Mouse (Mus musculus): ENCODE measurements around the gene Rnf26. TPM values are rescaled to one million over a fixed set of nuclear protein-coding genes. Genes with fewer than 3 reads are reported as not detected.

Rnf26 gene
- polyA plus RNA-seq (2015; fragmentation: Nextera tagmentation; extraction: Ambion mirVana): 79.6 and 84.1 TPM in 2 replicates

- peak within 1 kb of the TSS; percentile 84 for H3K9ac ChIP-seq
- 1% methylated on average over 44 of the region's 51 CpGs for WGBS
- peaks cover 14% of the 10 kb centered on the region for H3K36me3 ChIP-seq
- H3K9me3 ChIP-seq: no peaks in the 10 kb centered on the region
- H3K4me2 ChIP-seq (replicated peaks): peak within 1 kb of the TSS; percentile 70
- peak within 1 kb of the TSS; percentile 77 for H3K4me3 ChIP-seq
- peaks cover 33% of the 10 kb centered on the region for H3K4me1 ChIP-seq
- peak; percentile 96 for ATAC-seq (ENCODE audit: low FRiP score, low read depth)
- H3K27me3 ChIP-seq: no peaks in the 10 kb centered on the region
- peak within 1 kb of the TSS; percentile 70; the same call in 1 of the 2 replicates for H3K27ac ChIP-seq
Measured at GRCm38 (mm10) chr9:44113105-44113789, at the start of gene Rnf26, which contains the start of gene Gm49380. TSS of gene Rnf26 (minus strand) at chr9:44113517. TSS of gene Gm49380 (minus strand) at chr9:44113500.

DNA sequence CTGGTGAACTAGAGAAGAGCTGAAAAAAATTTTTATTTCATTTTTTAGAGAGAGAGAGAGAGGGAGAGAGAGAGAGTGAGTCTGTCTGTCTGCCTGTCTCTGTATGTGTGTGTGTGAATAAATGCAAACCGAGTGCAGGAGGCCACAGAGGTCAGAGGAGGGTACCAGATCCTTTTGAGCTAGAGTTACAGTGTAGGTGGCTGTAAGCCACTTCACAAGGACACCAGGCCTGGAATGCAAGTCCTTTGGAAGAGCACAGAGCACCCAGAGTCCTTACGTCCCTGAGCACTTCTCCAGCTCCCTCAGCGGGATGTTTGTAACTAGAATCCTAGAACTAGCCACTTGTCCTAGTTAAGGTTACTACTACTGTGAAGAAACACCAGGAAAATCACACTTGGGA, 46.6 kb upstream of the Rnf26 start:
- Histone ChIP-seq H3K9me3 (no peaks in the 10 kb centered on the region), H3K27ac (no peak overlapping the region), H3K4me1 (no peaks in the 10 kb centered on the region), H3K9ac (no peak overlapping the region), H3K4me3 (no peak overlapping the region), H3K27me3 (no peaks in the 10 kb centered on the region), H3K4me2 (replicated peaks) (no peak overlapping the region), H3K36me3 (peaks cover 91% of the 10 kb centered on the region)
- no peak for ATAC-seq (ENCODE audit: low FRiP score, low read depth)
- WGBS: 81% methylated on average over 3 of the region's 3 CpGs

DNA sequence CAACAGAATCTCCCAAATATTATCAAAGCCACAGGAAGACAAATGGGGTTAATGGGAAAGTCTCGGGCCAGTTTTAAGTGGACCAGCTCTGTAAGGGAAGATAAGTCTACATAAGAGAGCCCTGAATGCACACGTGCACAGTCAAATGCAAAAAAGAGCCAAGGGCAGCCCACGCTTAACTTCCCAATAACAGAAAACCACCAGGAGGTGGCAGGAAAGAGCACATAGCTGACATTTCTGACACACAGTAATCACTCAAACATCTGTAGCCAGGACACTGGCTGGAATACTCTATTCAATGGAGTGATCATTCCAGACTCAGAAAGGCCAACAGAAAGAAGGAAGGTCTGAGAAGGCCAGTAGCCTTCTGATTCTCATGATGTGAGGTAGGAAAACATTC, 34.0 kb upstream of the Rnf26 start:
- H3K36me3 ChIP-seq: peaks cover 75% of the 10 kb centered on the region
- H3K4me3 ChIP-seq: no peak overlapping the region
- no peak overlapping the region for H3K4me2 ChIP-seq (replicated peaks)
- no peaks in the 10 kb centered on the region for H3K9me3 ChIP-seq
- 64% methylated on average over 3 of the region's 3 CpGs for WGBS
- H3K4me1 ChIP-seq: no peaks in the 10 kb centered on the region
- H3K27me3 ChIP-seq: no peaks in the 10 kb centered on the region
- H3K9ac ChIP-seq: no peak overlapping the region
- no peak for ATAC-seq (ENCODE audit: low FRiP score, low read depth)
- no peak overlapping the region for H3K27ac ChIP-seq

GRCm38 (mm10) chr9:44144718-44145060, 31.4 kb upstream of the Rnf26 start:
- no peak for ATAC-seq (ENCODE audit: low FRiP score, low read depth)
- Histone ChIP-seq H3K4me1 (no peaks in the 10 kb centered on the region), H3K4me2 (replicated peaks) (no peak overlapping the region), H3K27me3 (no peaks in the 10 kb centered on the region), H3K9me3 (no peaks in the 10 kb centered on the region), H3K4me3 (no peak overlapping the region), H3K9ac (no peak overlapping the region), H3K27ac (no peak overlapping the region), H3K36me3 (peaks cover 76% of the 10 kb centered on the region)

GRCm38 (mm10) chr9:44144023-44144717, 30.9 kb upstream of the Rnf26 start:
- Histone ChIP-seq H3K4me2 (replicated peaks) (no peak overlapping the region), H3K9ac (no peak overlapping the region), H3K4me1 (no peaks in the 10 kb centered on the region), H3K27ac (no peak overlapping the region), H3K4me3 (no peak overlapping the region), H3K36me3 (peaks cover 76% of the 10 kb centered on the region), H3K27me3 (no peaks in the 10 kb centered on the region), H3K9me3 (no peaks in the 10 kb centered on the region)
- 42% methylated on average over 6 of the region's 8 CpGs for WGBS
- no peak for ATAC-seq (ENCODE audit: low FRiP score, low read depth)

DNA sequence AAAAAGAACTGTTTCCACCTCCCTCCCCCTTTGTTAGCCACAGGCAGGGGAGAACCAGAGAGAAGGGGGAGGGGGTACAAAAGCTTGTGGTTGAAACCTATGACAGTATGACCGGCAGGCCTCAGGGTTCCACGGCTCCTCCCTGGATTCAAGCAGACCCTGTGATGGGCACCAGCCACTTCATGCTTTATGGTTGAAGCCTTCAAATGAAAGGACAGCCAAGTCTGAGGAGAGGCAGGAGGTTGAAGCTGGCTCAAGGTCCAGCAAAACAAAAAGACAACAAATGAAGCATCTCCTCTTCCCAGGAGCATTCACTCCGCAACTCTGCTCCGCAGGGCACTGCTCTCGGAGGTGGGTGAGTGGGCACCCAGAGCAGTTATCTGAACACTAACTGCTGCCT, 30.1 kb upstream of the Rnf26 start:
- peaks cover 76% of the 10 kb centered on the region for H3K36me3 ChIP-seq
- ATAC-seq (ENCODE audit: low FRiP score, low read depth): no peak

DNA sequence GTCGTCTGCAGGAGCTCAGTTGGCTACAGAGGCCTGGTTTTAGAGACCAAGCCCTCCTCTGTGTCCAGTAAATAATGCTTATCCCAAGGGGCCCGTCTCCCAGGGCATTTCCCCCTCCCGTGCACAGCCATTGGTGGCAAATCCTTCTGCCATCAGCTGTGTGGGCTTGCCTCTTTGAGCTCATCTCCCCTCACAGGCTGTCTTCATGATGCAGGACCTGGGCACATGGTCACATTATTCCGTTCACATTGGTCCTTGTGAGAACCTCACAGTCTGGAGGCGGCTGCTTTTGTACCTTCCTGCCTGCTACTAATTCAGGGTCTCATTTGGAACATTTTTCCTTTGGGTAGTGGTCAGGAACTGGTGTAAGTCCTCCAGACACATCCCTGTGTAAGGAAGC, 28.6 kb upstream of the Rnf26 start:
- Histone ChIP-seq H3K4me1 (no peaks in the 10 kb centered on the region), H3K27ac (no peak overlapping the region), H3K36me3 (peaks cover 81% of the 10 kb centered on the region)

More for the DNA sequence above, 30.1 kb upstream of the Rnf26 start:
- H3K4me2 ChIP-seq (replicated peaks): no peak overlapping the region
- H3K27ac ChIP-seq: no peak overlapping the region; the same call in 1 of the 2 replicates
- no peak overlapping the region for H3K4me3 ChIP-seq
- H3K4me1 ChIP-seq: no peaks in the 10 kb centered on the region
- no peaks in the 10 kb centered on the region for H3K27me3 ChIP-seq
- H3K9ac ChIP-seq: no peak overlapping the region
- WGBS: 85% methylated on average over 5 of the region's 5 CpGs
- H3K9me3 ChIP-seq: no peaks in the 10 kb centered on the region

DNA sequence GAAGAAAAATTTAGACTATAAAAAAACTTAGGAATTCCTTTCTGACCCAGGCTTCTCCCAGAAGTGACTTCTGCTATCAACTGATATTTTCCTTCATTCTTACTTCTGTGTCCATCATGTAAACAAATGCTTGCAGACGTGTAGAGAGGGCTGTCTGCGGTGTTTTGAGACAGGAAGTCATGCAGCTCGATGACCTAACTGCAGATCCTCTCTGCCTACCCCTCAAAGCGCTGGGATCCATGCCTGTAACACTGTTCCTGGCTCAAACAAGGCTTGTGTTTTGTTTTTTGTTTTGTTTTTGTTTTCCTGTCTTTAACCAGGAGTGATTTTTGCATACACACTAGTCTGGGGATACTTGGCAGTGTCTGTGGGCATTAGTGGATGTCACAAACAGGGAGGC, 24.5 kb upstream of the Rnf26 start:
- ATAC-seq (ENCODE audit: low FRiP score, low read depth): no peak
- peaks cover 31% of the 10 kb centered on the region for H3K27me3 ChIP-seq
- H3K4me2 ChIP-seq (replicated peaks): no peak overlapping the region
- no peak overlapping the region for H3K4me3 ChIP-seq
- peaks cover 31% of the 10 kb centered on the region for H3K4me1 ChIP-seq
- WGBS: 69% methylated on average over 4 of the region's 4 CpGs
- no peak overlapping the region for H3K27ac ChIP-seq
- H3K36me3 ChIP-seq: peaks cover 54% of the 10 kb centered on the region
- no peaks in the 10 kb centered on the region for H3K9me3 ChIP-seq
- H3K9ac ChIP-seq: no peak overlapping the region

More for the DNA sequence above, 28.6 kb upstream of the Rnf26 start:
- Histone ChIP-seq H3K4me3 (no peak overlapping the region), H3K4me2 (replicated peaks) (no peak overlapping the region), H3K9me3 (no peaks in the 10 kb centered on the region), H3K9ac (no peak overlapping the region), H3K27me3 (0 out of 2 replicates have a peak, but pooled peaks cover 1% of the 10 kb centered on the region)
- ATAC-seq (ENCODE audit: low FRiP score, low read depth): no peak
- WGBS: 64% methylated on average over 5 of the region's 5 CpGs

- Histone ChIP-seq H3K36me3 (peaks cover 39% of the 10 kb centered on the region), H3K4me3 (peak overlapping the region; percentile 70), H3K9ac (peak overlapping the region; percentile 82), H3K27ac (peak overlapping the region; percentile 49; the same call in 1 of the 2 replicates), H3K4me2 (replicated peaks) (peak overlapping the region; percentile 89), H3K4me1 (peaks cover 39% of the 10 kb centered on the region), H3K9me3 (no peaks in the 10 kb centered on the region), H3K27me3 (peaks cover 51% of the 10 kb centered on the region)
- no peak for ATAC-seq (ENCODE audit: low FRiP score, low read depth)
- WGBS: 56% methylated on average over 7 of the region's 7 CpGs
Measured at GRCm38 (mm10) chr9:44135731-44136411, 22.6 kb upstream of the Rnf26 start.

GRCm38 (mm10) chr9:44134851-44135730, 21.8 kb upstream of the Rnf26 start:
- peak overlapping the region; percentile 75 for H3K27ac ChIP-seq
- peaks cover 32% of the 10 kb centered on the region for H3K36me3 ChIP-seq
- peaks cover 51% of the 10 kb centered on the region for H3K27me3 ChIP-seq
- peak overlapping the region; percentile 82 for H3K9ac ChIP-seq
- H3K4me1 ChIP-seq: peaks cover 47% of the 10 kb centered on the region
- 2% methylated on average over 49 of the region's 49 CpGs for WGBS
- peak overlapping the region; percentile 89 for H3K4me2 ChIP-seq (replicated peaks)
- H3K4me3 ChIP-seq: peak overlapping the region; percentile 70
- ATAC-seq (ENCODE audit: low FRiP score, low read depth): peak; percentile 34; the same call in 1 of the 2 replicates
- no peaks in the 10 kb centered on the region for H3K9me3 ChIP-seq

- Histone ChIP-seq H3K36me3 (peaks cover 23% of the 10 kb centered on the region), H3K9me3 (no peaks in the 10 kb centered on the region), H3K4me2 (replicated peaks) (peak within 1 kb of the TSS; percentile 89), H3K27me3 (peaks cover 54% of the 10 kb centered on the region), H3K27ac (peak within 1 kb of the TSS; percentile 75), H3K9ac (peak within 1 kb of the TSS; percentile 82), H3K4me3 (peak within 1 kb of the TSS; percentile 70), H3K4me1 (peaks cover 54% of the 10 kb centered on the region)
- peak; percentile 25 for ATAC-seq (ENCODE audit: low FRiP score, low read depth)
- WGBS: under 1% methylated on average over 50 of the region's 55 CpGs
Measured at GRCm38 (mm10) chr9:44134101-44134850, 21.0 kb upstream of the Rnf26 start, which contains the start of gene Mcam. TSS of gene Mcam (plus strand) at chr9:44134469.

Data from limb, embryonic 13.5 days (tissue).